In the genomic region with DNA sequence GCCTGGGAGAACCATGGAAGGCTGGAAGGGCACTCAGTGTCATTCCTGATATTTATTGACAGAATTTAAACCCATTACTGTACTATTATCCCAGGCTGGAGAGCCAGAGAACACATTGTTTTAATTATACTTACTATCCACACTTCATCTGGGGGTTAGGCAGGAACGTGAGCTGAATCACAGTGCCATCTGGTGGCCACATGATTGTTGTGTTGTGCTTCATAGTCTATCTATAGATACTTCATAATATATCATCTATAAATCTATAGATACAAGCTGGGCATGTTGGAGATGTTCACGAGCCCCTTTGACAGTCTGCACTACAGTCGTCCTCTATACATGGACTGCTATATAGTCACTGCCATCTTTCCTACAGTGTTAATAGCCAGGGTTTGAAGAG, we compare ENCODE assay signal across 8 mouse cellular contexts. TPM values are rescaled to one million over a fixed set of nuclear protein-coding genes. Genes with fewer than 3 reads are reported as not detected.
DNase-seq lines count a peak whose midpoint lies in the region; ATAC-seq and TF ChIP-seq lines count a peak whose summit lies in the region.

No protein-coding gene starts in this region.

- ATAC-seq in midbrain, embryonic 16.5 days, result no peak
- ATAC-seq in neural tube, embryonic 11.5 days (ENCODE audit: insufficient read depth, low FRiP score, low TSS enrichment), result no peak

- no peak overlapping the region for H3K27ac ChIP-seq in midbrain, embryonic 10.5 days (replicated peaks)
- H3K27ac ChIP-seq in midbrain, embryonic 16.5 days (ENCODE audit: low read length), result no peak overlapping the region
- no peak overlapping the region for H3K27ac ChIP-seq in forebrain, embryonic 10.5 days
- H3K27ac ChIP-seq in neural tube, embryonic 11.5 days (ENCODE audit: low read depth, low read length), result no peak overlapping the region

- 51% methylated on average over 3 of the region's 3 CpGs for WGBS in midbrain, embryonic 10.5 days
- WGBS in midbrain, embryonic 16.5 days, result 38% methylated on average over 3 of the region's 3 CpGs
- WGBS in forebrain, embryonic 10.5 days, result 44% methylated on average over 3 of the region's 3 CpGs
- WGBS in neural tube, embryonic 11.5 days, result 46% methylated on average over 3 of the region's 3 CpGs

- H3K4me1 ChIP-seq in midbrain, embryonic 10.5 days, result peaks cover 12% of the 10 kb centered on the region
- no peaks in the 10 kb centered on the region for H3K4me1 ChIP-seq in midbrain, embryonic 16.5 days (ENCODE audit: control insufficient read depth, insufficient read depth, low read length)
- peaks cover 20% of the 10 kb centered on the region for H3K4me1 ChIP-seq in forebrain, embryonic 10.5 days
- H3K4me1 ChIP-seq in neural tube, embryonic 11.5 days (ENCODE audit: control insufficient read depth, insufficient read depth, low read length), result no peaks in the 10 kb centered on the region

- no peaks in the 10 kb centered on the region for H3K9me3 ChIP-seq in midbrain, embryonic 10.5 days (replicated peaks)
- no peaks in the 10 kb centered on the region for H3K9me3 ChIP-seq in midbrain, embryonic 16.5 days (replicated peaks; ENCODE audit: control insufficient read depth, low read length, poor library complexity, severe bottlenecking)
- no peaks in the 10 kb centered on the region for H3K9me3 ChIP-seq in forebrain, embryonic 10.5 days
- H3K9me3 ChIP-seq in neural tube, embryonic 11.5 days (ENCODE audit: control insufficient read depth, low read length), result no peaks in the 10 kb centered on the region

- no peak overlapping the region for H3K9ac ChIP-seq in midbrain, embryonic 16.5 days (ENCODE audit: low read depth, low read length)
- H3K9ac ChIP-seq in neural tube, embryonic 11.5 days (ENCODE audit: low read length), result no peak overlapping the region

- TF ChIP-seq CTCF in brain, embryonic 14.5 days (IDR thresholded peaks at IDR 0.05; ENCODE audit: borderline replicate concordance, extremely low read depth, insufficient read depth, insufficient read length), result peak; percentile 76

- no peak for TF ChIP-seq POLR2A in brain, embryonic 14.5 days (IDR thresholded peaks at IDR 0.05; ENCODE audit: borderline replicate concordance, extremely low read depth, insufficient read depth, insufficient read length, poor library complexity, severe bottlenecking)

- H3K36me3 ChIP-seq in midbrain, embryonic 10.5 days, result peaks cover 9% of the 10 kb centered on the region
- no peaks in the 10 kb centered on the region for H3K36me3 ChIP-seq in midbrain, embryonic 16.5 days (ENCODE audit: control insufficient read depth, insufficient read depth, low read length)
- peaks cover 6% of the 10 kb centered on the region; the same call in 1 of the 2 replicates for H3K36me3 ChIP-seq in forebrain, embryonic 10.5 days (replicated peaks)
- no peaks in the 10 kb centered on the region for H3K36me3 ChIP-seq in neural tube, embryonic 11.5 days (ENCODE audit: control insufficient read depth, insufficient read depth, low read length)

- no peak overlapping the region for H3K4me2 ChIP-seq in midbrain, embryonic 16.5 days (ENCODE audit: low read length)
- no peak overlapping the region for H3K4me2 ChIP-seq in neural tube, embryonic 11.5 days (ENCODE audit: low read depth)

- peak; percentile 32 to 61 for DNase-seq in adrenal gland, adult 18-20 months (ENCODE audit: low spot score in 2 of 2)
- no peak for DNase-seq in adrenal gland, adult 8-10 months
- peak; percentile 39 for DNase-seq in midbrain, embryonic 10.5 days (ENCODE audit: low spot score)
- DNase-seq in brain, embryonic 14.5 days (ENCODE audit: low read depth), result peak; percentile 78
- DNase-seq in forebrain, embryonic 10.5 days (ENCODE audit: extremely low spot score, low spot score), result peak; percentile 53
- peak; percentile 42 for DNase-seq in layer of hippocampus, adult 9-10 months (ENCODE audit: low spot score)
- peak; percentile 49 for DNase-seq in neural tube, embryonic 11.5 days (ENCODE audit: low spot score)

- H3K4me3 ChIP-seq in midbrain, embryonic 10.5 days, result no peak overlapping the region
- H3K4me3 ChIP-seq in midbrain, embryonic 16.5 days (ENCODE audit: low read depth, low read length), result no peak overlapping the region
- no peak overlapping the region for H3K4me3 ChIP-seq in forebrain, embryonic 10.5 days
- H3K4me3 ChIP-seq in neural tube, embryonic 11.5 days (ENCODE audit: low read depth, low read length), result no peak overlapping the region

- H3K27me3 ChIP-seq in midbrain, embryonic 10.5 days (ENCODE audit: low read depth, poor library complexity, severe bottlenecking), result no peaks in the 10 kb centered on the region
- no peaks in the 10 kb centered on the region for H3K27me3 ChIP-seq in midbrain, embryonic 16.5 days (ENCODE audit: control insufficient read depth, insufficient read depth, low read depth, low read length)
- peaks cover 4% of the 10 kb centered on the region; the same call in 1 of the 2 replicates for H3K27me3 ChIP-seq in forebrain, embryonic 10.5 days (ENCODE audit: poor library complexity, severe bottlenecking)
- no peaks in the 10 kb centered on the region for H3K27me3 ChIP-seq in neural tube, embryonic 11.5 days (ENCODE audit: control insufficient read depth, insufficient read depth, low read length)

RNA-seq across cellular contexts. Expression of a gene that starts 51.4 kb away (rescaled TPM):
- total RNA-seq in adrenal gland, adult 18-20 months (2021), result 10 to 100 TPM; 25.6 to 27.8 TPM
- total RNA-seq in adrenal gland, adult 8-10 months (2022), result 10 to 100 TPM; 27.4 to 55.2 (median 38.7) TPM
- 9.4 and 10.0 TPM in 2 replicates for polyA plus RNA-seq in midbrain, embryonic 10.5 days (2016; fragmentation: Nextera tagmentation; extraction: Ambion mirVana)
- 14.1 and 16.3 TPM in 2 replicates for polyA plus RNA-seq in midbrain, embryonic 16.5 days (2015; fragmentation: Nextera tagmentation; extraction: Ambion mirVana)
- 23.8 and 29.7 TPM in 2 replicates for polyA plus RNA-seq in brain, embryonic 14.5 days (2012; rRNA removed)
- polyA plus RNA-seq in forebrain, embryonic 10.5 days (2016; fragmentation: Nextera tagmentation; extraction: Ambion mirVana), result 8.9 and 9.7 TPM in 2 replicates
- 16.6 and 20.1 TPM in 2 replicates for polyA plus RNA-seq in neural tube, embryonic 11.5 days (2014; fragmentation: Nextera tagmentation; extraction: Ambion mirVana)
